Mouse (Mus musculus): ENCODE measurements at regions not wholly inside any gene's neighbourhood (a gene's known extent, or its start where the extent isn't known, plus 50 kb on each side); places are given as distances from the start of the nearest gene placed in this dataset.

DNA sequence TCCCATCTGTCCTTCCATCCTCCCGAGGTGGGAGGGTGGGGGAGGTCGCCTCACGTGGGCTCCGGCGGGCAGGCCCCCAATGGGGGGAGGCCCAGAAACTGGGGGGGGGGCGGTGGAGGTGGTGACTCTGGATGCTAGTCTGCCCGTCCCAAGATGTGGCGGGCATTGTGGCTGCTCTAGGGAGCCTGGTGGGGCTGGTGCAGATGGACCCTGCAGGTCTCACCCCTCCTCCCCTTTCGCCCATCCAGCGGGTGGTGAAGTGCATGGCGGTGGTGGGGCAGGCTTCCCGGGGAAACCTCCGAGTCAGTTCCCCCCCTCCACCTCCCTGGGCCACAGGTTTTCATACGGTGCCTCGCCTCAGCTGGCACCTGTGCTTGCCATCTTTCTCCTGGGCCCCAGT lies 88.6 kb downstream of the Inhba start:
- peak; percentile 34; the same call in 1 of the 2 replicates for ATAC-seq (ENCODE audit: insufficient number of reproducible peaks, low FRiP score, low TSS enrichment, low read depth)
- H3K27me3 ChIP-seq, result no peaks in the 10 kb centered on the region
- no peak overlapping the region for H3K4me3 ChIP-seq (replicated peaks)
- H3K27ac ChIP-seq (replicated peaks), result no peak overlapping the region
- no peak overlapping the region for H3K9ac ChIP-seq
- H3K4me2 ChIP-seq (replicated peaks), result no peak overlapping the region
- 87% methylated on average over 15 of the region's 15 CpGs for WGBS
- no peaks in the 10 kb centered on the region for H3K36me3 ChIP-seq
- H3K4me1 ChIP-seq, result no peaks in the 10 kb centered on the region
- H3K9me3 ChIP-seq (replicated peaks), result peaks cover 11% of the 10 kb centered on the region

GRCm38 (mm10) chr13:16114837-16115236 lies 103.2 kb downstream of the Inhba start:
- Histone ChIP-seq H3K4me3 (replicated peaks) (no peak overlapping the region), H3K27me3 (no peaks in the 10 kb centered on the region), H3K4me1 (no peaks in the 10 kb centered on the region), H3K36me3 (no peaks in the 10 kb centered on the region), H3K9ac (no peak overlapping the region), H3K27ac (replicated peaks) (no peak overlapping the region), H3K4me2 (replicated peaks) (no peak overlapping the region), H3K9me3 (replicated peaks) (no peaks in the 10 kb centered on the region)
- WGBS, result 50% methylated on average over 2 of the region's 2 CpGs
- ATAC-seq (ENCODE audit: insufficient number of reproducible peaks, low FRiP score, low TSS enrichment, low read depth), result no peak

DNA sequence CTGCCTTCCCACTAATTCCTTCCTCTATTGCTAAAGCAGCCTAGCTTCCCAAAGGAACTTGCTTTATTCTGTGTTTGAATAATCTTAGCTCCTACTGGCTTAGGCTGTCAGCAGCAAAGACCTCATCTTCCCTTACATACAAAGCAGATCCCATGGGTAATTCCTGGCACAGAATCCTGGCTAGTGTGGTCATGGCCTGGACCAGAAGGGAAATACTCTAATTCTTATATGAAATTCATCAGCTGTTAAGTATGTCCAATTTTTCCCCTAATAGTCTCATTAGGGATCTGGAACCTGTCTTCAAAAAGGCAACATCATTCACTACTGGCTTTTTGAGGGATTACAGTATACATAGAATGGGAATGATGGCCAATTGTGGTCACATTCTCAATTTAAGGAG lies 135.0 kb downstream of the Inhba start:
- no peak overlapping the region for H3K27ac ChIP-seq (replicated peaks)
- no peaks in the 10 kb centered on the region for H3K4me1 ChIP-seq
- H3K4me3 ChIP-seq (replicated peaks), result no peak overlapping the region
- no peak overlapping the region for H3K4me2 ChIP-seq (replicated peaks)
- H3K9ac ChIP-seq, result no peak overlapping the region
- H3K36me3 ChIP-seq, result no peaks in the 10 kb centered on the region
- H3K27me3 ChIP-seq, result no peaks in the 10 kb centered on the region
- H3K9me3 ChIP-seq (replicated peaks), result no peaks in the 10 kb centered on the region
- no peak for ATAC-seq (ENCODE audit: insufficient number of reproducible peaks, low FRiP score, low TSS enrichment, low read depth)

- Histone ChIP-seq H3K4me1 (no peaks in the 10 kb centered on the region), H3K9ac (no peak overlapping the region), H3K27ac (replicated peaks) (no peak overlapping the region), H3K36me3 (no peaks in the 10 kb centered on the region), H3K9me3 (replicated peaks) (no peaks in the 10 kb centered on the region), H3K4me3 (replicated peaks) (no peak overlapping the region), H3K27me3 (no peaks in the 10 kb centered on the region), H3K4me2 (replicated peaks) (no peak overlapping the region)
- ATAC-seq (ENCODE audit: insufficient number of reproducible peaks, low FRiP score, low TSS enrichment, low read depth), result no peak
- 87% methylated on average over 1 of the region's 1 CpGs for WGBS
Observed at GRCm38 (mm10) chr13:16154926-16155325, 143.3 kb downstream of the Inhba start.

GRCm38 (mm10) chr13:16165204-16165894 lies 153.7 kb downstream of the Inhba start:
- ATAC-seq (ENCODE audit: insufficient number of reproducible peaks, low FRiP score, low TSS enrichment, low read depth), result no peak
- Histone ChIP-seq H3K9ac (no peak overlapping the region), H3K27me3 (no peaks in the 10 kb centered on the region), H3K9me3 (replicated peaks) (no peaks in the 10 kb centered on the region), H3K36me3 (no peaks in the 10 kb centered on the region), H3K27ac (replicated peaks) (no peak overlapping the region), H3K4me1 (no peaks in the 10 kb centered on the region), H3K4me3 (replicated peaks) (no peak overlapping the region), H3K4me2 (replicated peaks) (no peak overlapping the region)
- WGBS, result 67% methylated on average over 5 of the region's 5 CpGs

DNA sequence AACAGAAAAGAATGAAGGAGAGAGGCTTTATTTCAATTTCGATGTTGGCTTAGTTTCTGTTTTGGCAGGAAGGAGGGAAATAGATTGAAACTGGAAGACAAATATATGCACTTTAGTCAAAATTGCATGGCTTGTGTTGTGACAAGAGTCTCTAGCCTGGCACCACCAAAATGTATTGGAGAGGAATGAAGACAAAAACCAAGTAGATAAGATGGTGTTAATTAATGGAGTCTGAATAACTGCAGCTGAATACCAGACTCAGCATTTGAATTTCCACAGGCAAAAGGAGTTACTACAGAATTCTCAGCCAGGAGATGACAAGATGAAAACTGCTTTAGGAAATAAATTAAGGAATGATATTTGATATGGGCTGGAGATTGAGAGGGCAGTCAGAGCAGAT lies 185.0 kb downstream of the Inhba start:
- no peak overlapping the region for H3K4me2 ChIP-seq (replicated peaks)
- H3K27me3 ChIP-seq, result no peaks in the 10 kb centered on the region

GRCm38 (mm10) chr13:16200046-16200445 lies 188.4 kb downstream of the Inhba start:
- ATAC-seq (ENCODE audit: insufficient number of reproducible peaks, low FRiP score, low TSS enrichment, low read depth), result no peak
- 61% methylated on average over 1 of the region's 1 CpGs for WGBS
- no peak overlapping the region for H3K9ac ChIP-seq
- no peaks in the 10 kb centered on the region for H3K9me3 ChIP-seq (replicated peaks)
- H3K27me3 ChIP-seq, result no peaks in the 10 kb centered on the region
- H3K36me3 ChIP-seq, result no peaks in the 10 kb centered on the region
- peaks cover 4% of the 10 kb centered on the region; the same call in 1 of the 2 replicates for H3K4me1 ChIP-seq
- H3K4me3 ChIP-seq (replicated peaks), result no peak overlapping the region
- no peak overlapping the region for H3K4me2 ChIP-seq (replicated peaks)
- H3K27ac ChIP-seq (replicated peaks), result no peak overlapping the region

More for the DNA sequence above, 185.0 kb downstream of the Inhba start:
- no peaks in the 10 kb centered on the region for H3K4me1 ChIP-seq
- WGBS, result 70% methylated on average over 1 of the region's 1 CpGs
- no peak for ATAC-seq (ENCODE audit: insufficient number of reproducible peaks, low FRiP score, low TSS enrichment, low read depth)
- no peaks in the 10 kb centered on the region for H3K9me3 ChIP-seq (replicated peaks)
- no peak overlapping the region for H3K9ac ChIP-seq
- H3K27ac ChIP-seq (replicated peaks), result no peak overlapping the region
- no peak overlapping the region for H3K4me3 ChIP-seq (replicated peaks)
- H3K36me3 ChIP-seq, result no peaks in the 10 kb centered on the region

DNA sequence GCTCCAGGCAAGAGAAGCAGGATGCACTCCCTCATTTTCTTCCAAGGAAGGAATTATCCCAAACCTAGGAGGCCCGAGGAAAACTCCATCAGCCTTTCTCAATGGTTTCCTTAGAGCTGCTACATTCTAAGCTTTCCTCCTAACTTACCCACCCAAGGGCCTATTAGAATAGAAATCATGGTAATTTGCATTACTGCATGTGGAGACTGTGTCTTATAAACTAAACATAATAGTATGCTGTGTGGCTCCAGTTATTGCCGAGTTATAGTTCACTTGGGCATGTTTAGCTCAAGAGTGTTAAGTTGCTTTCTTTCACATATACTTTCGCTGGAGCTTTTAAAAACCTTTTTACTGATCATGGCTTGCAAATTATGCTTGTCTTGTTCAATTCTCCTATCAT lies 191.5 kb downstream of the Inhba start:
- Histone ChIP-seq H3K9me3 (replicated peaks) (no peaks in the 10 kb centered on the region), H3K4me2 (replicated peaks) (no peak overlapping the region), H3K27ac (replicated peaks) (peak overlapping the region; percentile 25; the same call in 1 of the 2 replicates), H3K4me3 (replicated peaks) (no peak overlapping the region), H3K27me3 (no peaks in the 10 kb centered on the region), H3K36me3 (no peaks in the 10 kb centered on the region), H3K4me1 (peaks cover 4% of the 10 kb centered on the region; the same call in 1 of the 2 replicates), H3K9ac (no peak overlapping the region)
- ATAC-seq (ENCODE audit: insufficient number of reproducible peaks, low FRiP score, low TSS enrichment, low read depth), result no peak
- 45% methylated on average over 3 of the region's 3 CpGs for WGBS

DNA sequence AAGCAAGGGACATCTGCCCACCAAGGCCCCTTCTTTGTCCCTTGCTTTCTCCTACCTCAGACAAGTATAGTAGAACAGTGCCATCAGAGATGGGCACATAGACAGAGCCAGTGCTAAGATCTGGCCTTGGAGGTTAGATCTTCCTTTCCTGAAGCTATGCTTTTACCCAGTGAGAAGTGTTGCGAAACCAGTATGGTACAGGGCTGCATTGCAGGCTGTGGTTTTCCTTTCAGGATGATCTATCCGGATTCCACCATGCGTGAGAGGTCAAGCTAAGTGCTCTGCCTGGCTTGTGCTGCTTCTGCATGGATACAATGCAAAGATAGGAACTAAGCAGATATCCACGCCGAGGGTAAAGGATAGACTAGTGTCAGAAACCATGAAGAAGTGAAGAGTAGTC lies 192.4 kb downstream of the Inhba start:
- peaks cover 4% of the 10 kb centered on the region; the same call in 1 of the 2 replicates for H3K4me1 ChIP-seq
- H3K9me3 ChIP-seq (replicated peaks), result no peaks in the 10 kb centered on the region
- ATAC-seq (ENCODE audit: insufficient number of reproducible peaks, low FRiP score, low TSS enrichment, low read depth), result no peak
- H3K4me3 ChIP-seq (replicated peaks), result no peak overlapping the region
- 92% methylated on average over 5 of the region's 5 CpGs for WGBS
- no peak overlapping the region for H3K4me2 ChIP-seq (replicated peaks)
- H3K27me3 ChIP-seq, result no peaks in the 10 kb centered on the region
- H3K27ac ChIP-seq (replicated peaks), result no peak overlapping the region
- no peaks in the 10 kb centered on the region for H3K36me3 ChIP-seq
- H3K9ac ChIP-seq, result no peak overlapping the region

GRCm38 (mm10) chr13:16211482-16211881 lies 199.8 kb downstream of the Inhba start:
- no peaks in the 10 kb centered on the region for H3K9me3 ChIP-seq (replicated peaks)
- WGBS, result 66% methylated on average over 2 of the region's 2 CpGs
- no peaks in the 10 kb centered on the region for H3K27me3 ChIP-seq
- no peak overlapping the region for H3K27ac ChIP-seq (replicated peaks)
- H3K9ac ChIP-seq, result no peak overlapping the region
- H3K36me3 ChIP-seq, result no peaks in the 10 kb centered on the region
- no peak for ATAC-seq (ENCODE audit: insufficient number of reproducible peaks, low FRiP score, low TSS enrichment, low read depth)
- H3K4me3 ChIP-seq (replicated peaks), result no peak overlapping the region
- no peak overlapping the region for H3K4me2 ChIP-seq (replicated peaks)
- H3K4me1 ChIP-seq, result no peaks in the 10 kb centered on the region

- no peak for ATAC-seq (ENCODE audit: insufficient number of reproducible peaks, low FRiP score, low TSS enrichment, low read depth)
- no peaks in the 10 kb centered on the region for H3K9me3 ChIP-seq (replicated peaks)
Observed at GRCm38 (mm10) chr13:16219877-16220276, 208.2 kb downstream of the Inhba start.

DNA sequence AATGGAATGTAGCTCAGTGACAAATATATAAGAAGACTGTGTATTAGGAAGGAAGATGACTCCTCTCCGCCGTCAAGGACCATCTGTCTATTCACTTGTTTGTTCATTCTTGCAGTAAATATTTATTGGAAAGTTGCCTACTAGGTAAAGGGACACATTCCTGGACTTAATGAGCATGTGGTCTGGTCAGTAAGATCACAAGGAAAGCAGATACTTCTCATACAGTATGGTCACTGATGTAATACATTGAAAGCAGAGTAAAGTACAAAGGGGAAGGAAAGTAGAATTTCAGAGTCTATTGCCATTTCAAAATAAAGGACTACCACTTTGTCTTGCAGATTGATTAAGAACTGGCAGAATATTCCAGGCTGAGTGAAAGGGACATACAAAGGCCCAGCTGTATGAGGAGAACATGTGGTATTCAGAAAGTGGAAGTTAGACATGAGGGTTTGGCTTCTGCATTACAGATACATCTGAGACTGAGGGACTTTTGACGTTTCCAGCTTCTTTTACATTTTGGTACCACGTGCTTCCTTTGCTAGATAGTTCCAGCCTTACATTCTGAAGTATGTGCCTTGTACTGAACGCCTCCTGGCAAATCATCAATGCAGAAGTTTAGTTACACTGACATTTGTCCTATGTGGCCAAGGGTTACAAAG lies 211.4 kb downstream of the Inhba start:
- 47% methylated on average over 5 of the region's 5 CpGs for WGBS
- Histone ChIP-seq H3K36me3 (no peaks in the 10 kb centered on the region), H3K4me1 (0 out of 2 replicates have a peak, but pooled peaks cover 4% of the 10 kb centered on the region), H3K9me3 (replicated peaks) (no peaks in the 10 kb centered on the region), H3K27ac (replicated peaks) (no peak overlapping the region), H3K4me3 (replicated peaks) (no peak overlapping the region), H3K27me3 (no peaks in the 10 kb centered on the region), H3K4me2 (replicated peaks) (no peak overlapping the region), H3K9ac (no peak overlapping the region)
- no peak for ATAC-seq (ENCODE audit: insufficient number of reproducible peaks, low FRiP score, low TSS enrichment, low read depth)

More at GRCm38 (mm10) chr13:16219877-16220276, 208.2 kb downstream of the Inhba start:
- H3K4me1 ChIP-seq, result no peaks in the 10 kb centered on the region
- no peaks in the 10 kb centered on the region for H3K36me3 ChIP-seq
- H3K4me2 ChIP-seq (replicated peaks), result no peak overlapping the region
- no peak overlapping the region for H3K4me3 ChIP-seq (replicated peaks)
- H3K27ac ChIP-seq (replicated peaks), result no peak overlapping the region
- H3K27me3 ChIP-seq, result no peaks in the 10 kb centered on the region
- H3K9ac ChIP-seq, result no peak overlapping the region

Measured in embryonic facial prominence, embryonic 15.5 days (tissue).